Mouse (Mus musculus): ENCODE measurements around the gene Txndc11. TPM values are rescaled to one million over a fixed set of nuclear protein-coding genes. Genes with fewer than 3 reads are reported as not detected.

Gene Txndc11
- polyA plus RNA-seq, 1 experiment = 9.7 TPM

GRCm38 (mm10) chr16:11034193-11034803, 100.2 kb downstream of the Txndc11 start:
- no peaks in the 10 kb centered on the region for H3K36me3 ChIP-seq (ENCODE audit: control insufficient read depth, insufficient read depth)
- no peak overlapping the region for H3ac ChIP-seq (ENCODE audit: control insufficient read depth, insufficient read length)
- TF ChIP-seq TCF3 (IDR thresholded peaks at IDR 0.05; ENCODE audit: insufficient read length, low read depth) (no peak), MYOG (IDR thresholded peaks at IDR 0.05; ENCODE audit: control insufficient read depth in 1 of 3, insufficient read depth in 1 of 3, insufficient read length in 2 of 3, low read depth in 2 of 3) (no peak), TCF12 (IDR thresholded peaks at IDR 0.05; ENCODE audit: insufficient read depth, poor library complexity, severe bottlenecking) (no peak), MYOD1 (IDR thresholded peaks at IDR 0.05; ENCODE audit: control insufficient read depth in 1 of 3, insufficient read length in 2 of 3, low read depth in 2 of 3) (no peak), E2F4 (IDR thresholded peaks at IDR 0.05; ENCODE audit: insufficient read depth) (no peak)
- H3K4me3 ChIP-seq = no peak overlapping the region
- no peak overlapping the region for H3K4me2 ChIP-seq (ENCODE audit: low read depth)
- H3K79me2 ChIP-seq (ENCODE audit: control insufficient read depth, insufficient read depth) = no peaks in the 10 kb centered on the region
- H3K27me3 ChIP-seq (ENCODE audit: control insufficient read depth, insufficient read depth, insufficient read length) = no peaks in the 10 kb centered on the region

GRCm38 (mm10) chr16:11031320-11031719, 103.1 kb downstream of the Txndc11 start:
- Histone ChIP-seq H3K27me3 (ENCODE audit: control insufficient read depth, insufficient read depth, insufficient read length) (no peaks in the 10 kb centered on the region), H3K79me2 (ENCODE audit: control insufficient read depth, insufficient read depth) (no peaks in the 10 kb centered on the region), H3K36me3 (ENCODE audit: control insufficient read depth, insufficient read depth) (no peaks in the 10 kb centered on the region), H3ac (ENCODE audit: control insufficient read depth, insufficient read length) (no peak overlapping the region), H3K4me2 (ENCODE audit: low read depth) (no peak overlapping the region), H3K4me3 (no peak overlapping the region)
- TF ChIP-seq MYOD1 (IDR thresholded peaks at IDR 0.05; ENCODE audit: control insufficient read depth in 1 of 3, insufficient read length in 2 of 3, low read depth in 2 of 3) = no peak
- no peak for TF ChIP-seq POLR2A (IDR thresholded peaks at IDR 0.05; ENCODE audit: insufficient read length, low read depth)

DNA sequence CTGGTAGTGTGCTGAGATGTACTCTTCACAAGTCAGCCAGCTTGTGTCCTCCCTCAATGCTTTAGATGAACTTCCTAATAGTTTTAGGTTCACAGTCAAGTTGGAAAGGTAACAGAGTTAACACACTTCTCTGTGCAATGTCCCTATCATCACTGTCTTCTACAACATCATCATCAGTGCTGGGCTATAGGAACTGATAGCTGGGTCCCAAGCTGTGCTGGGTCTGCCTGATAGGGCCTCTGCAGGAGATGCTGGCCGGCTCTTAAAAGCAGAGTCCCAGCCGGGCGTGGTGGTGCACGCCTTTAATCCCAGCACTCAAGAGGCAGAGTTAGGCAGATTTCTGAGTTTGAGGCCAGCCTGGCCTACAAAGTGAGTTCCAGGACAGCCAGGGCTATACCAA, 103.6 kb downstream of the Txndc11 start:
- no peak for TF ChIP-seq E2F4 (IDR thresholded peaks at IDR 0.05; ENCODE audit: insufficient read depth)
- TF ChIP-seq MYOG (IDR thresholded peaks at IDR 0.05; ENCODE audit: control insufficient read depth in 1 of 3, insufficient read depth in 1 of 3, insufficient read length in 2 of 3, low read depth in 2 of 3) = no peak
- TF ChIP-seq USF1 (IDR thresholded peaks at IDR 0.05; ENCODE audit: low read depth) = no peak
- no peak for TF ChIP-seq TCF3 (IDR thresholded peaks at IDR 0.05; ENCODE audit: insufficient read length, low read depth)
- no peak for TF ChIP-seq POLR2AphosphoS2 (IDR thresholded peaks at IDR 0.05; ENCODE audit: insufficient read length, low read depth)
- no peak for TF ChIP-seq CEBPB (IDR thresholded peaks at IDR 0.05; ENCODE audit: insufficient read depth, poor library complexity, severe bottlenecking)
- TF ChIP-seq TCF12 (IDR thresholded peaks at IDR 0.05; ENCODE audit: insufficient read depth, poor library complexity, severe bottlenecking) = no peak
- TF ChIP-seq SRF (IDR thresholded peaks at IDR 0.05; ENCODE audit: control insufficient read depth, insufficient read length, low read depth) = no peak
- no peak for TF ChIP-seq REST (IDR thresholded peaks at IDR 0.05; ENCODE audit: insufficient read depth, insufficient read length)
- no peak for TF ChIP-seq MYOD1 (IDR thresholded peaks at IDR 0.05; ENCODE audit: control insufficient read depth in 1 of 3, insufficient read length in 2 of 3, low read depth in 2 of 3)
- no peak for TF ChIP-seq POLR2A (IDR thresholded peaks at IDR 0.05; ENCODE audit: insufficient read length, low read depth)
- Histone ChIP-seq H3K4me2 (ENCODE audit: low read depth) (no peak overlapping the region), H3K36me3 (ENCODE audit: control insufficient read depth, insufficient read depth) (no peaks in the 10 kb centered on the region), H3K79me2 (ENCODE audit: control insufficient read depth, insufficient read depth) (no peaks in the 10 kb centered on the region), H3K4me3 (no peak overlapping the region), H3K27me3 (ENCODE audit: control insufficient read depth, insufficient read depth, insufficient read length) (no peaks in the 10 kb centered on the region), H3ac (ENCODE audit: control insufficient read depth, insufficient read length) (no peak overlapping the region)

- TF ChIP-seq POLR2A (IDR thresholded peaks at IDR 0.05; ENCODE audit: insufficient read length, low read depth) = no peak
- no peak for TF ChIP-seq TCF12 (IDR thresholded peaks at IDR 0.05; ENCODE audit: insufficient read depth, poor library complexity, severe bottlenecking)
- TF ChIP-seq MAX (IDR thresholded peaks at IDR 0.05; ENCODE audit: low read depth) = no peak
- no peak for TF ChIP-seq MYOG (IDR thresholded peaks at IDR 0.05; ENCODE audit: control insufficient read depth in 1 of 3, insufficient read depth in 1 of 3, insufficient read length in 2 of 3, low read depth in 2 of 3)
- TF ChIP-seq TCF3 (IDR thresholded peaks at IDR 0.05; ENCODE audit: insufficient read length, low read depth) = no peak
- TF ChIP-seq POLR2AphosphoS2 (IDR thresholded peaks at IDR 0.05; ENCODE audit: insufficient read length, low read depth) = no peak
- no peak for TF ChIP-seq SRF (IDR thresholded peaks at IDR 0.05; ENCODE audit: control insufficient read depth, insufficient read length, low read depth)
- TF ChIP-seq USF1 (IDR thresholded peaks at IDR 0.05; ENCODE audit: low read depth) = no peak
- TF ChIP-seq MYOD1 (IDR thresholded peaks at IDR 0.05; ENCODE audit: control insufficient read depth in 1 of 3, insufficient read length in 2 of 3, low read depth in 2 of 3) = no peak
- TF ChIP-seq REST (IDR thresholded peaks at IDR 0.05; ENCODE audit: insufficient read depth, insufficient read length) = no peak
- TF ChIP-seq CEBPB (IDR thresholded peaks at IDR 0.05; ENCODE audit: insufficient read depth, poor library complexity, severe bottlenecking) = no peak
- TF ChIP-seq E2F4 (IDR thresholded peaks at IDR 0.05; ENCODE audit: insufficient read depth) = no peak
- H3K4me3 ChIP-seq = no peak overlapping the region
- H3ac ChIP-seq (ENCODE audit: control insufficient read depth, insufficient read length) = no peak overlapping the region
- H3K79me2 ChIP-seq (ENCODE audit: control insufficient read depth, insufficient read depth) = no peaks in the 10 kb centered on the region
- peak overlapping the region; percentile 14 for H3K4me2 ChIP-seq (ENCODE audit: low read depth)
- H3K27me3 ChIP-seq (ENCODE audit: control insufficient read depth, insufficient read depth, insufficient read length) = no peaks in the 10 kb centered on the region
- no peaks in the 10 kb centered on the region for H3K36me3 ChIP-seq (ENCODE audit: control insufficient read depth, insufficient read depth)
Observed at GRCm38 (mm10) chr16:11028206-11028605, 106.2 kb downstream of the Txndc11 start.

Other genes starting within 250 kb of the Txndc11 start
- gene Snn, start 73.7 kb downstream of the Txndc11 start, polyA plus RNA-seq (2012; fragmentation: generic; extraction: Trizol) = 31.0 TPM
- 103 TPM for gene Litaf, start 68.5 kb downstream of the Txndc11 start, polyA plus RNA-seq (2012; fragmentation: generic; extraction: Trizol)
- 11.4 TPM for gene Zc3h7a, start 41.7 kb upstream of the Txndc11 start, polyA plus RNA-seq (2012; fragmentation: generic; extraction: Trizol)
- gene Rsl1d1, start 68.7 kb upstream of the Txndc11 start, polyA plus RNA-seq (2012; fragmentation: generic; extraction: Trizol) = 42.9 TPM
- 54.9 TPM for gene Gspt1, start 119.7 kb upstream of the Txndc11 start, polyA plus RNA-seq (2012; fragmentation: generic; extraction: Trizol)
- gene Tnfrsf17, start 179.2 kb upstream of the Txndc11 start, polyA plus RNA-seq (2012; fragmentation: generic; extraction: Trizol) = not detected
- gene Snx29, start 188.3 kb upstream of the Txndc11 start, polyA plus RNA-seq (2012; fragmentation: generic; extraction: Trizol) = 1.7 TPM